Mouse (Mus musculus) liver, embryonic 14.5 days (tissue): ENCODE results near the gene Gjb1. TPM values are rescaled to one million over a fixed set of nuclear protein-coding genes. Genes with fewer than 3 reads are reported as not detected.
"Not testable (repeated sequence)": the region's sequence is repeated elsewhere in the genome, so short reads cannot be mapped to it uniquely, and the experiment has no call there.

Experiments
- ATAC-seq: fragments of 200-750 bp; cut with Nextera tagmentation; 2 replicates; pipeline ENCODE4 v1.8.0; 2017; ENCODE audit warnings: moderate number of reproducible peaks, mild to moderate bottlenecking, moderate library complexity; ENCODE audit not compliant: insufficient read depth
- DNase-seq, 3 experiments: peaks; one replicate each; pipeline ENCODE4 v3.0.0-alpha.2; 2012 to 2013; ENCODE audit warnings: low read depth in 3 of 3, low spot score in 3 of 3
- H3K27ac ChIP-seq: fragments of 300-500 bp; sonication (generic); 2 replicates; pipeline ENCODE4 v1.5.1; 2014; ENCODE audit warnings: moderate library complexity, mild to moderate bottlenecking, control low read depth, inconsistent platforms
- H3K27me3 ChIP-seq: fragments of 300-500 bp; sonication (generic); 2 replicates; pipeline ENCODE4 v1.6.1; 2014; ENCODE audit warnings: mild to moderate bottlenecking, low read length, moderate library complexity; ENCODE audit not compliant: control insufficient read depth, insufficient read depth
- H3K36me3 ChIP-seq: fragments of 300-500 bp; sonication (generic); replicated peaks from 2 replicates; pipeline ENCODE4 v1.6.1; 2014; ENCODE audit warnings: low read depth; ENCODE audit not compliant: control insufficient read depth, insufficient read depth
- H3K4me1 ChIP-seq, 2 experiments: fragments of 200-500 bp in 1 of 2; fragments of 300-500 bp in 1 of 2; sonication (generic) in 1 of 2; replicated peaks; 2 replicates each; pipeline ENCODE4 v1.6.1; 2012 to 2014; ENCODE audit warnings: antibody characterized with exemption in 1 of 2, inconsistent platforms in 1 of 2, low read length in 1 of 2; ENCODE audit not compliant: control insufficient read depth in 2 of 2, insufficient read depth in 2 of 2
- H3K4me2 ChIP-seq: fragments of 300-500 bp; sonication (generic); 2 replicates; pipeline ENCODE4 v1.6.1; 2014; ENCODE audit warnings: low read depth, mild to moderate bottlenecking, control low read depth, moderate library complexity
- H3K4me3 ChIP-seq, 2 experiments: fragments of 200-500 bp in 1 of 2; fragments of 300-500 bp in 1 of 2; sonication (generic) in 1 of 2; 2 replicates each; pipeline ENCODE4 v1.5.1; 2012 to 2014; ENCODE audit warnings: low read depth in 2 of 2, low read length in 2 of 2, mild to moderate bottlenecking in 2 of 2, control low read depth in 1 of 2, inconsistent platforms in 1 of 2, moderate library complexity in 1 of 2; ENCODE audit not compliant: insufficient read depth in 1 of 2
- H3K9ac ChIP-seq: fragments of 300-500 bp; sonication (generic); replicated peaks from 2 replicates; pipeline ENCODE4 v1.6.1; 2014; ENCODE audit warnings: mild to moderate bottlenecking, control low read depth, moderate library complexity
- H3K9me3 ChIP-seq: fragments of 300-500 bp; sonication (generic); 2 replicates; pipeline ENCODE4 v1.6.1; 2016; ENCODE audit warnings: low read length, mixed read lengths; ENCODE audit not compliant: control insufficient read depth
- CTCF ChIP-seq: IDR thresholded peaks from 2 replicates; pipeline ENCODE4 v1.5.1; 2016; ENCODE audit warnings: antibody characterized with exemption, low read depth, control low read depth
- EP300 ChIP-seq: IDR thresholded peaks from 2 replicates; pipeline ENCODE4 v1.6.1; 2016; ENCODE audit warnings: antibody characterized with exemption, low read depth
- WGBS: fragments of 180-500 bp; shearing (Covaris S2); extraction: QIAGEN DNeasy Blood & Tissue Kit; methylation state at CpG from one replicate; pipeline ENCODE4 v1.1.7; 2014; ENCODE audit not compliant: insufficient replicate concordance; 5-methylcytosine and 5-hydroxymethylcytosine counted together
- polyA plus RNA-seq, 2 experiments: library from polyadenylated mRNA; depleted of rRNA in 1 of 2; stranded (reverse) in 1 of 2; unstranded in 1 of 2; fragments of >200 nt; fragmentation: Nextera tagmentation in 1 of 2; extraction: Ambion mirVana in 1 of 2; gene quantifications; 2 replicates each; pipeline versions ENCODE4 v1.2.1 to v1.2.3; 2012 to 2014

The Gjb1 gene
- polyA plus RNA-seq, 2 experiments = 42.1 to 52.5 TPM

DNA sequence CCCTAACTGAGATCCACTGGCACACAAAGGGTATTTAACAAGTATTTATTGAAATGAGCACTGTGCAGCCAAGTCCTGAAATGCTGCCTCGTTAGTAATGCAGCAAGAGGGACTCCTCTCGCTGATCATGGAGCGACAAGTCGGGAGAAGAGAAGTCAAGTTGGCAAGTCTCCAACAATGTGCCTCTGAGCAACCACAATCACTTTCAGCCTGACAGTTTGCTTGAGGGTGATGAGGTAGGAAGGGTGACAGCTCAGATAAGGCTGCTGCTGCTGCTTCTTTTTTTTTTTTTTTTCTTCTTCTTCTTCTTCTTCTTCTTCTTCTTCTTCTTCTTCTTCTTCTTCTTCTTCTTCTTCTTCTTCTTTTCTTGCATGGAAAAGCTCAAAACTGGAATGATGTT, 25.0 kb upstream of the Gjb1 start:
- H3K9me3 ChIP-seq = no peaks in the 10 kb centered on the region
- H3K27ac ChIP-seq = no peak overlapping the region
- no peak overlapping the region for H3K9ac ChIP-seq
- peak; percentile 55; the same call in 1 of the 2 replicates for ATAC-seq
- peaks cover 0 to 2% of the 10 kb centered on the region in 2 experiments; a peak in 2 of 4 replicates for H3K4me1 ChIP-seq
- H3K36me3 ChIP-seq = no peaks in the 10 kb centered on the region
- no peaks in the 10 kb centered on the region for H3K27me3 ChIP-seq
- peak in 2 of 3 experiments; percentile 29 to 33 for DNase-seq
- 0 out of 2 replicates have a peak overlapping the region, but pooled peaks have one; percentile 15 for H3K4me2 ChIP-seq
- H3K4me3 ChIP-seq = no peak overlapping the region
- no peak for TF ChIP-seq CTCF
- peak; percentile 30; the same call in 1 of the 2 replicates for TF ChIP-seq EP300
- WGBS = 38% methylated on average over 4 of the region's 4 CpGs

DNA sequence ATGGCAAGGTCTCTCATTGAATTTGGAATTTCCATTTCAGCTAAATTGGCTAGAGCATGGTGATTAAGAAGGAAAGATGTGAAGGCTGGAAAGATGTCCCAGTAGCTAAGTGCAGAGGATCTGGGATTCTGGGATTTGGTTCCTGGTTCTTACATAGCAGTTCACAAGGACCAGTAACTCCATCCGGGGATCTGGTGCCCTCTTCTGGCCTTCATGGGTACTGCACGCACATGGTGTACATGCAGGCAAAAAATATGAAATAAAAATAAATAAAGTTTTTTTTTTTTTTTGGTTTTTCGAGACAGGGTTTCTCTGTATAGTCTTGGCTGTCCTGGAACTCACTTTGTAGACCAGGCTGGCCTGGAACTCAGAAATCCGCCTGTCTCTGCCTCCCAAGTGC, 17.3 kb upstream of the Gjb1 start:
- DNase-seq = peak in 1 of 3 experiments; percentile 3
- not testable (repeated sequence) for ATAC-seq, H3K36me3 ChIP-seq, H3K4me1 ChIP-seq, H3K27ac ChIP-seq, H3K27me3 ChIP-seq, H3K4me3 ChIP-seq, H3K9me3 ChIP-seq, H3K9ac ChIP-seq, H3K4me2 ChIP-seq
- peak; percentile 64 for TF ChIP-seq CTCF
- WGBS = 40% methylated on average over 3 of the region's 4 CpGs

DNA sequence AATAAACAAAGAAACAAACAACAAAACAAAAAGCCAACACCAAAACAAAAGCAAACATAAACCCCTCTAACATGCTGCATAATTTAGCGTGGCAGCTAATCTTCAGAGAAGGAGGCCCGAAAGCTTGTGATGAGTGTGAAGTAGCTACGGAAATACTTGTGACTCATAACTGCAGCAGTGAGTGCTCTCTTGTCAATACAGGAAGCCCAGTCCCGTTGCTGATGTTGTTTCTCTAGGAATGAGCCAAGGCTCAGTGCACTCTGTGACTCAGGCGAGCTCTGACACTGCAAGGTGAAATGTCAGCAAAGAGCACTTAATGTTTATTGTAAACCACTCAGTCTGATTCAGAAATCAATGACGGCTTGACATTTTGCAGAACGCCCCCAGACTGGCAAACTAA, 7.2 kb upstream of the Gjb1 start:
- Histone ChIP-seq H3K36me3 (no peaks in the 10 kb centered on the region), H3K4me2 (no peak overlapping the region), H3K9me3 (no peaks in the 10 kb centered on the region), H3K4me1 (no peaks in the 10 kb centered on the region; a peak in 1 of 4 replicates), H3K27ac (no peak overlapping the region), H3K4me3 (no peak overlapping the region), H3K9ac (no peak overlapping the region), H3K27me3 (no peaks in the 10 kb centered on the region; the same call in 1 of the 2 replicates)
- TF ChIP-seq CTCF = no peak
- TF ChIP-seq EP300 = no peak
- DNase-seq = no peak
- 49% methylated on average over 7 of the region's 7 CpGs for WGBS
- no peak for ATAC-seq

GRCm38 (mm10) chrX:101370573-101370972, 5.6 kb upstream of the Gjb1 start:
- TF ChIP-seq CTCF = no peak
- no peak for TF ChIP-seq EP300
- Histone ChIP-seq H3K4me2 (no peak overlapping the region), H3K4me1 (no peaks in the 10 kb centered on the region; a peak in 1 of 4 replicates), H3K27me3 (no peaks in the 10 kb centered on the region; the same call in 1 of the 2 replicates), H3K27ac (no peak overlapping the region), H3K9ac (no peak overlapping the region), H3K4me3 (no peak overlapping the region), H3K9me3 (no peaks in the 10 kb centered on the region), H3K36me3 (no peaks in the 10 kb centered on the region)
- no peak for ATAC-seq
- DNase-seq = no peak
- WGBS = 52% methylated on average over 3 of the region's 3 CpGs

DNA sequence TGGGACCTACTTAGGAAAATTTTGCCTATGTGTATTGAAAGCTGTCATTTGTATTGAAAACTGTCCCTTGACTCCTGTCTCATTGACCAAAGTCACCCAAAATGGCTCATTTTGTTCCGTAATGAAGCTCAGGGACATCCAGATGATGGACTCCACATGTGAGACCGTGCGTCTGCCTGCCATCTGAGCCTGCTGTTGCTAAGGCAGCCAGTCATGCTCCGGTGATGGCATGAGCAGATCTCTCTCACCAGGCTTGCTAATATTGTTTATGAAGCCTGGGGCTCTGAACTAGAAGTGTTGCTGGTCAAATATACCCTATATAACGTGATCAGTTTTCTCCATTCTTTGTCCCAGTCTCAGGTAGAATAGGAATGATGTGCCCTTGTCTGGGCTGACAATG, 3.2 kb upstream of the Gjb1 start:
- whole genome bisulfite sequencing = 58% methylated on average over 5 of the region's 5 CpGs
- TF ChIP-seq EP300 = no peak
- DNase-seq = no peak
- H3K9me3 ChIP-seq = no peaks in the 10 kb centered on the region
- H3K27ac ChIP-seq = no peak overlapping the region
- no peaks in the 10 kb centered on the region; the same call in 1 of the 2 replicates for H3K27me3 ChIP-seq
- ATAC-seq = no peak
- H3K9ac ChIP-seq = no peak overlapping the region
- no peak overlapping the region for H3K4me3 ChIP-seq
- no peak overlapping the region for H3K4me2 ChIP-seq
- no peaks in the 10 kb centered on the region; a peak in 1 of 4 replicates for H3K4me1 ChIP-seq
- H3K36me3 ChIP-seq = no peaks in the 10 kb centered on the region
